Mouse (Mus musculus): ENCODE results near the gene Mfap4.

Mfap4 gene

GRCm38 (mm10) chr11:61483226-61483845 lies 1.9 kb upstream of the Mfap4 start:
- no peak for DNase-seq

GRCm38 (mm10) chr11:61484256-61484612 lies 997 bp upstream of the Mfap4 start:
- DNase-seq: no peak

GRCm38 (mm10) chr11:61485541-61486457 lies 568 bp downstream of the Mfap4 start:
- peak in 1 of 2 experiments; percentile 36 for DNase-seq

- no peak for DNase-seq
Observed at GRCm38 (mm10) chr11:61486458-61487219, 1.4 kb downstream of the Mfap4 start.

- DNase-seq: peak in 1 of 2 experiments; percentile 33
Observed at GRCm38 (mm10) chr11:61487401-61487800, 2.2 kb downstream of the Mfap4 start.

- no peak for DNase-seq
Observed at GRCm38 (mm10) chr11:61487936-61488335, 2.7 kb downstream of the Mfap4 start.

- DNase-seq: no peak
Observed at GRCm38 (mm10) chr11:61489085-61489484, 3.9 kb downstream of the Mfap4 start.

GRCm38 (mm10) chr11:61489874-61490273 lies 4.6 kb downstream of the Mfap4 start:
- no peak for DNase-seq

- DNase-seq: no peak
Observed at GRCm38 (mm10) chr11:61490944-61491520, 5.8 kb downstream of the Mfap4 start.

GRCm38 (mm10) chr11:61492749-61493401 lies 7.6 kb downstream of the Mfap4 start:
- no peak for DNase-seq

GRCm38 (mm10) chr11:61493525-61494128 lies 8.4 kb downstream of the Mfap4 start:
- DNase-seq: peak; percentile 37 to 48

- DNase-seq: peak; percentile 94 to 96
Observed at GRCm38 (mm10) chr11:61494129-61494997, 9.1 kb downstream of the Mfap4 start, which contains the start of gene Mapk7. Gene Mapk7, minus strand, starts transcription at chr11:61494406.

- DNase-seq: no peak
Observed at GRCm38 (mm10) chr11:61495528-61495927, 10.3 kb downstream of the Mfap4 start.

- DNase-seq: no peak
Observed at GRCm38 (mm10) chr11:61497490-61497889, 12.3 kb downstream of the Mfap4 start.

GRCm38 (mm10) chr11:61498736-61499504 lies 13.7 kb downstream of the Mfap4 start:
- no peak for DNase-seq

- peak in 1 of 2 experiments; percentile 26 for DNase-seq
Observed at GRCm38 (mm10) chr11:61503933-61504332, 18.7 kb downstream of the Mfap4 start.

GRCm38 (mm10) chr11:61504713-61505257 lies 19.6 kb downstream of the Mfap4 start, which contains the start of gene B9d1:
Gene B9d1, plus strand, starts transcription at chr11:61505144.
- DNase-seq: peak; percentile 96 to 100

GRCm38 (mm10) chr11:61514953-61515352 lies 29.7 kb downstream of the Mfap4 start:
- DNase-seq: peak; percentile 56 to 58

GRCm38 (mm10) chr11:61517971-61518370 lies 32.7 kb downstream of the Mfap4 start:
- DNase-seq: no peak

GRCm38 (mm10) chr11:61518871-61519270 lies 33.6 kb downstream of the Mfap4 start:
- DNase-seq: no peak

All from cerebellum, postnatal 36 days (tissue).